Mouse (Mus musculus) neural tube, embryonic 15.5 days (tissue): ENCODE measurements at regions not wholly inside any gene's neighbourhood (a gene's known extent, or its start where the extent isn't known, plus 50 kb on each side); places are given as distances from the start of the nearest gene placed in this dataset.
A peak's percentile ranks its signal among the peaks of the same experiment; 100 is the strongest.

ENCODE experiments used
- ATAC-seq: fragments of 200-750 bp; cut with Nextera tagmentation; 2 replicates; pipeline ENCODE4 v1.8.0; 2017; ENCODE audit warnings: mild to moderate bottlenecking, moderate TSS enrichment, moderate library complexity; ENCODE audit not compliant: low FRiP score
- H3K27ac ChIP-seq: fragments of 300-500 bp; sonication (generic); replicated peaks from 2 replicates; pipeline ENCODE4 v1.5.1; 2015; ENCODE audit warnings: mild to moderate bottlenecking, inconsistent platforms
- H3K27me3 ChIP-seq: fragments of 300-500 bp; sonication (generic); replicated peaks from 2 replicates; pipeline ENCODE4 v1.6.1; 2015; ENCODE audit warnings: inconsistent platforms
- H3K36me3 ChIP-seq: fragments of 300-500 bp; sonication (generic); 2 replicates; pipeline ENCODE4 v1.6.1; 2015; ENCODE audit warnings: inconsistent platforms
- H3K4me1 ChIP-seq: fragments of 300-500 bp; sonication (generic); 2 replicates; pipeline ENCODE4 v1.6.1; 2015; ENCODE audit warnings: inconsistent platforms
- H3K4me2 ChIP-seq: fragments of 300-500 bp; sonication (generic); 2 replicates; pipeline ENCODE4 v1.6.1; 2015; ENCODE audit warnings: inconsistent platforms, mild to moderate bottlenecking, moderate library complexity
- H3K4me3 ChIP-seq: fragments of 300-500 bp; sonication (generic); replicated peaks from 2 replicates; pipeline ENCODE4 v1.5.1; 2015; ENCODE audit warnings: mild to moderate bottlenecking, inconsistent platforms
- H3K9ac ChIP-seq: fragments of 300-500 bp; sonication (generic); replicated peaks from 2 replicates; pipeline ENCODE4 v1.6.1; 2015; ENCODE audit warnings: mild to moderate bottlenecking, inconsistent platforms
- H3K9me3 ChIP-seq: fragments of 300-500 bp; sonication (generic); replicated peaks from 2 replicates; pipeline ENCODE4 v1.6.1; 2016; ENCODE audit warnings: inconsistent platforms
- WGBS: fragments of 180-500 bp; shearing (Covaris S2); methylation state at CpG from one replicate; pipeline ENCODE4 v1.1.7; 2015; ENCODE audit warnings: mixed read lengths; 5-methylcytosine and 5-hydroxymethylcytosine counted together

GRCm38 (mm10) chr12:63598905-63599304 is 875.6 kb downstream of the Fscb start:
- Histone ChIP-seq H3K9me3 (no peaks in the 10 kb centered on the region), H3K9ac (no peak overlapping the region), H3K4me1 (no peaks in the 10 kb centered on the region), H3K4me3 (no peak overlapping the region), H3K27me3 (no peaks in the 10 kb centered on the region), H3K4me2 (no peak overlapping the region), H3K27ac (no peak overlapping the region), H3K36me3 (no peaks in the 10 kb centered on the region)
- WGBS: 84% methylated on average over 6 of the region's 6 CpGs
- no peak for ATAC-seq

DNA sequence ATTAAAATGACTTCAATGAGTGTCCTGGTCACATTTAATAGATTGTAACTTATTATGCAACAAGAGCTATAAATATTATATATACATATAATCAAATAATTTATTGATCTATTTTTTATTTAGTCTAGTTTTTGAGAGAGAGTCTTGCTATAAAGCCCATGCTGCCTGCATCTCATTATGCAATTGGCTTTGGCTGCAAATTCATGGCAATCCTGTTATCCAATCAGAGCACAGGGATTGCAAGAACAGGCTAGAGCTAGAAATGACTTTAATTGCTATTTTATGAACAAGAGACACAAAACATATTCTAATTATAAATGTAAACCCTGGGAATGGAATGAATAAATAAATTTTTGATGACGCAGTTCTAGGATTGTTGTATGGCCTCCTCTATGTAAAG is 919.8 kb downstream of the Fscb start:
- H3K9me3 ChIP-seq: no peaks in the 10 kb centered on the region
- no peak overlapping the region for H3K27ac ChIP-seq
- no peaks in the 10 kb centered on the region for H3K4me1 ChIP-seq
- no peak overlapping the region for H3K4me2 ChIP-seq
- no peak for ATAC-seq
- H3K36me3 ChIP-seq: no peaks in the 10 kb centered on the region
- no peak overlapping the region for H3K4me3 ChIP-seq
- no peaks in the 10 kb centered on the region for H3K27me3 ChIP-seq
- 90% methylated on average over 1 of the region's 1 CpGs for WGBS
- H3K9ac ChIP-seq: no peak overlapping the region

- H3K27ac ChIP-seq: no peak overlapping the region
- 70% methylated on average over 4 of the region's 4 CpGs for WGBS
- no peak overlapping the region for H3K9ac ChIP-seq
- H3K4me1 ChIP-seq: no peaks in the 10 kb centered on the region
- H3K27me3 ChIP-seq: no peaks in the 10 kb centered on the region
- H3K4me2 ChIP-seq: no peak overlapping the region
- H3K36me3 ChIP-seq: no peaks in the 10 kb centered on the region
- H3K9me3 ChIP-seq: no peaks in the 10 kb centered on the region
- ATAC-seq: no peak
- H3K4me3 ChIP-seq: no peak overlapping the region
Measured at GRCm38 (mm10) chr12:63552831-63553230, 921.7 kb downstream of the Fscb start.

DNA sequence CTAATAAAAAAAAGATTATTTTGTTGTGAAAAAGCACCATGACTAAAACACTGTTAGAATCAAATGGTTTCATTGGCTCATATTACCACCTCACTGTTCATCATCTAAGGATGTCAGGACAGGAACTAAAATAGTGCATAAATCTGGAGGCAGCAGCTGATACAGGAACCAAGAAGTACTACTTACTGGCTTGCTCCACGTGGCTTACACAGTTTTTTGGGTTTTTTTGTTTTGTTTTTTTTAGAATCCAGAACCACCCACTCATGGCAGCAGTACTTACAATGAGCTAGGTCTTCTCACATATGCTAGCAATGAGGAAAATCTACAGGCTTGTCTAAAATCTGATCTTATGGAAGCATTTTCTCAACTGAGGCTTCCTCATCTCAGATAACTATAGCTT is 940.4 kb downstream of the Fscb start:
- H3K27ac ChIP-seq: no peak overlapping the region
- ATAC-seq: no peak
- H3K36me3 ChIP-seq: no peaks in the 10 kb centered on the region
- WGBS: 52% methylated on average over 1 of the region's 1 CpGs
- H3K9ac ChIP-seq: no peak overlapping the region
- no peaks in the 10 kb centered on the region for H3K27me3 ChIP-seq
- no peaks in the 10 kb centered on the region for H3K9me3 ChIP-seq
- no peak overlapping the region for H3K4me2 ChIP-seq
- no peak overlapping the region for H3K4me3 ChIP-seq
- no peaks in the 10 kb centered on the region for H3K4me1 ChIP-seq

GRCm38 (mm10) chr12:63503774-63504173 is 970.7 kb downstream of the Fscb start:
- Histone ChIP-seq H3K9me3 (no peaks in the 10 kb centered on the region), H3K4me3 (no peak overlapping the region), H3K27me3 (no peaks in the 10 kb centered on the region), H3K27ac (no peak overlapping the region), H3K9ac (no peak overlapping the region), H3K4me2 (no peak overlapping the region), H3K36me3 (no peaks in the 10 kb centered on the region), H3K4me1 (no peaks in the 10 kb centered on the region)
- no peak for ATAC-seq
- 69% methylated on average over 3 of the region's 3 CpGs for WGBS

GRCm38 (mm10) chr12:63490405-63490804 is 984.1 kb downstream of the Fscb start:
- Histone ChIP-seq H3K9me3 (no peaks in the 10 kb centered on the region), H3K27me3 (no peaks in the 10 kb centered on the region), H3K36me3 (no peaks in the 10 kb centered on the region), H3K4me1 (no peaks in the 10 kb centered on the region), H3K4me3 (no peak overlapping the region), H3K27ac (no peak overlapping the region), H3K9ac (no peak overlapping the region), H3K4me2 (no peak overlapping the region)
- peak; percentile 73; the same call in 1 of the 2 replicates for ATAC-seq

GRCm38 (mm10) chr12:63484087-63484486 is 990.4 kb downstream of the Fscb start:
- Histone ChIP-seq H3K9ac (no peak overlapping the region), H3K4me1 (no peaks in the 10 kb centered on the region), H3K4me2 (no peak overlapping the region), H3K27me3 (no peaks in the 10 kb centered on the region), H3K9me3 (no peaks in the 10 kb centered on the region), H3K27ac (no peak overlapping the region), H3K4me3 (no peak overlapping the region), H3K36me3 (no peaks in the 10 kb centered on the region)
- ATAC-seq: no peak

DNA sequence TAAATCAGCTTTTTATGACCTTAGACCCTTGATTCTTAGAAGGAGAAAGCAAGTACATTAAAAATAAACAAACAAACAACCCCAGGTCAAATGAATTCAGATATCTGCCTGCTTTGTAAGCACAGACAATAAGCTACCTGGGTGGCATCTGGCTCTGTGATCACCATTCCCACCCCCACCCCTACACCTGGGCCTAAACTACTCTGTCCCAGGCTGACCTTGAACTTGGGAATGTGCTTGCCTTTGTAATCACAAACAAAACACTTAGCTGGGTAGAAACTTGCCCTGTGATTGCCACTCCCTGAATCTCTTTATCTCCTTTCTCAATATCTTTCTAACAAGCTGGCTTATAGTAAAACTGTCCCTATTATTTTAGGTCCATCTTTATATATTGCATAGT is 1005.6 kb downstream of the Fscb start:
- Histone ChIP-seq H3K9me3 (no peaks in the 10 kb centered on the region), H3K27me3 (no peaks in the 10 kb centered on the region), H3K4me1 (no peaks in the 10 kb centered on the region), H3K9ac (no peak overlapping the region), H3K36me3 (no peaks in the 10 kb centered on the region), H3K4me2 (no peak overlapping the region), H3K27ac (no peak overlapping the region), H3K4me3 (no peak overlapping the region)
- ATAC-seq: no peak
